Comparison of ENCODE assay signal across 10 mouse cellular contexts in the genomic region with DNA sequence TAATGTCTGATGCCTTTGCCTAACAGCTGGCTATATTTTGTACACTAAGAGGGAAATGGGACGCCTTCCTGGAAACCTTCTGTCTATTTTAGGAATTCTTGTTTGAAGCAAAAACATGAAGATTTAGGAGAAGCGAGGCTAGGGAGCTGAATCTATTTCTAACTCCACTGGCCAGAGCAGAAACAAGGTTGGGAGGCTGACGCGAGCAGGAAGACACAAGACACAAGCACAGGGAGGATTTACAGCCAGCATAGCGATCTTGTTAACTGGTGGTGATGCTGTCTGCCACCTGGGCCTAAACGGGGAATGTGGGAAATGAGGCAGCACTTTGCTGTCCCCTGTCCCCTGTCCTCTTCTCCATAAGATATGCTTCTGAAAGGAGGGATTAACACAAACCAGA.
DNase-seq lines count a peak whose midpoint lies in the region; ATAC-seq and TF ChIP-seq lines count a peak whose summit lies in the region.
"Had no signal": no experiment of that assay in that cellular context is flagged by ENCODE, and none has a peak within 500 bp of the region (broad histone marks: within the 10 kb centered on the region; RNA-seq: fewer than 3 reads in every experiment).

No protein-coding gene starts in this region.

- ATAC-seq in heart, embryonic 15.5 days (replicated peaks; ENCODE audit: insufficient number of reproducible peaks, insufficient read depth, low FRiP score, low read depth) = no peak
- no peak for ATAC-seq in forebrain, postnatal 0 days
- ATAC-seq in midbrain, embryonic 13.5 days = no peak

- H3K4me1 ChIP-seq in heart, embryonic 15.5 days (replicated peaks) = peaks cover 75% of the 10 kb centered on the region
- H3K4me1 ChIP-seq in forebrain, postnatal 0 days (ENCODE audit: insufficient read depth) = peaks cover 29% of the 10 kb centered on the region
- H3K4me1 ChIP-seq in midbrain, embryonic 13.5 days (replicated peaks) = peaks cover 100% of the 10 kb centered on the region

- peak overlapping the region; percentile 75 for H3K27ac ChIP-seq in heart, embryonic 15.5 days
- H3K27ac ChIP-seq in forebrain, postnatal 0 days (ENCODE audit: low read depth, low read length) = peak overlapping the region; percentile 71
- H3K27ac ChIP-seq in midbrain, embryonic 13.5 days = peak overlapping the region; percentile 95

- H3K4me2 ChIP-seq in heart, embryonic 15.5 days = 0 out of 2 replicates have a peak overlapping the region, but pooled peaks have one; percentile 5
- H3K4me2 ChIP-seq in forebrain, postnatal 0 days (ENCODE audit: low read depth) = no peak overlapping the region
- peak overlapping the region; percentile 45 for H3K4me2 ChIP-seq in midbrain, embryonic 13.5 days (replicated peaks)

- no peaks in the 10 kb centered on the region for H3K36me3 ChIP-seq in heart, embryonic 15.5 days
- H3K36me3 ChIP-seq in forebrain, postnatal 0 days (ENCODE audit: insufficient read depth) = no peaks in the 10 kb centered on the region
- H3K36me3 ChIP-seq in midbrain, embryonic 13.5 days = peaks cover 3% of the 10 kb centered on the region

- H3K4me3 ChIP-seq in heart, embryonic 15.5 days = no peak overlapping the region
- no peak overlapping the region for H3K4me3 ChIP-seq in forebrain, postnatal 0 days (ENCODE audit: low read depth, low read length)
- H3K4me3 ChIP-seq in midbrain, embryonic 13.5 days (replicated peaks) = no peak overlapping the region

- H3K27me3 ChIP-seq in heart, embryonic 15.5 days = no peaks in the 10 kb centered on the region
- no peaks in the 10 kb centered on the region for H3K27me3 ChIP-seq in forebrain, postnatal 0 days (ENCODE audit: insufficient read depth, low read length)
- H3K27me3 ChIP-seq in midbrain, embryonic 13.5 days = no peaks in the 10 kb centered on the region

- no peak overlapping the region; the same call in 1 of the 2 replicates for H3K9ac ChIP-seq in heart, embryonic 15.5 days
- no peak overlapping the region for H3K9ac ChIP-seq in forebrain, postnatal 0 days
- peak overlapping the region; percentile 56 for H3K9ac ChIP-seq in midbrain, embryonic 13.5 days (replicated peaks)

- no peak for TF ChIP-seq CTCF in forebrain, postnatal 0 days (IDR thresholded peaks at IDR 0.05; ENCODE audit: low read depth)

- no peaks in the 10 kb centered on the region for H3K9me3 ChIP-seq in heart, embryonic 15.5 days (replicated peaks)
- H3K9me3 ChIP-seq in forebrain, postnatal 0 days (ENCODE audit: low read length) = no peaks in the 10 kb centered on the region
- no peaks in the 10 kb centered on the region for H3K9me3 ChIP-seq in midbrain, embryonic 13.5 days
- H3K9me3 ChIP-seq: G1E had no signal

- DNase-seq in heart, adult 8-10 months (ENCODE audit: low spot score) = no peak
- peak; percentile 67 for DNase-seq in brain, adult 2 months (ENCODE audit: low read depth, low spot score)
- no peak for DNase-seq in forebrain, postnatal 0 days
- DNase-seq in natural killer cell, adult 2 months (ENCODE audit: low spot score in 2 of 2) = no peak
- DNase-seq in frontal cortex, adult 2 months (ENCODE audit: extremely low spot score in 1 of 2, low spot score in 1 of 2) = no peak
- DNase-seq in cerebellum, postnatal 25 days = no peak
- DNase-seq: cerebellum, adult 11-12 months had no signal

- WGBS in heart, embryonic 15.5 days = 16% methylated on average over 6 of the region's 6 CpGs
- 13% methylated on average over 6 of the region's 6 CpGs for WGBS in forebrain, postnatal 0 days
- 3% methylated on average over 6 of the region's 6 CpGs for WGBS in midbrain, embryonic 13.5 days
